Mouse (Mus musculus) testis, adult 2 months (tissue): ENCODE measurements around the gene Palmd.

Source experiments
- CTCF ChIP-seq: fragments of 200-500 bp; IDR thresholded peaks from 2 replicates; pipeline ENCODE4 v1.5.1; 2012; ENCODE audit warnings: low read depth, mild to moderate bottlenecking, inconsistent platforms, low read length, moderate library complexity; ENCODE audit not compliant: control insufficient read depth, insufficient read depth, insufficient replicate concordance
- POLR2A ChIP-seq: fragments of 200-500 bp; IDR thresholded peaks from 2 replicates; pipeline ENCODE4 v1.6.1; 2012; ENCODE audit warnings: low read depth, mild to moderate bottlenecking, inconsistent platforms, low read length, moderate library complexity; ENCODE audit not compliant: control insufficient read depth

DNA sequence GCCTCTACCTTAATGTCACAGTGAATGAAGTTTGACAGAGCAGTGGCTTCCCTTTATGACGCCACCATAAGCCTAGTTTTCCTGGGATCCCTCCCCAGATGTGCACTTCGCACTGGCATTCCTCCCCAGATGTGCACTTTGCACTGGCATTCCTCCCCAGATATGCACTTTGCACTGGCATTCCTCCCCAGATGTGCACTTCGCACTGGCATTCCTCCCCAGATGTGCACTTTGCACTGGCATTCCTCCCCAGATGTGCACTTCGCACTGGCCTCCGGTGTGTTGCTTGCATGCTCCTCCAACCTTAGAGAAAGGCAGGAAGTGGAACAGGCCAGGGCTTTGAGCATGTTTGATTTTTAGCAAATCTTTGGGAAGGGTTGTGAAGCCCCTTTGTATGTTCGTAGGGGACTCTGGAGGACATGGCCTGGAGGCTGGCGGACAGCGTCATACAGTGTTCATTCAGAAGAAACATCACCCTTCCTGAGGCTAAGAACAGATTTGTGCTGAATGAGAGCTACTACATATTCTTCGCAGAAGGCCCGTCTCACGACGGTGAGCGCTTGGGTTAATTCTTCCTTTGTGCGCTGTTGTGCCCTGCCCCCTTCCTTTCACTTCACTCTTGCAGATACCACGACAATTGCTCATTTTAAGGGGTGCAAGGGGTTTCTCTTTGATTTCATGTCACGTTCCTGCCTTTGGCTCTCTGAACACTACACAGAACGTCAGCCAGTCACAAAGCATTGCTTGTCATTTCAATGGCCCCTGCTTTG, 77.2 kb downstream of the Palmd start:
- TF ChIP-seq POLR2A (no peak), CTCF (no peak)
